Mouse (Mus musculus): ENCODE measurements at regions not wholly inside any gene's neighbourhood (a gene's known extent, or its start where the extent isn't known, plus 50 kb on each side); places are given as distances from the start of the nearest gene placed in this dataset.

GRCm38 (mm10) chr14:71666656-71667055 lies 825.0 kb downstream of the Gm9195 start:
- no peak overlapping the region for H3K27ac ChIP-seq (replicated peaks; ENCODE audit: insufficient read depth, low read depth, low read length)
- DNase-seq (ENCODE audit: extremely low read depth, low read depth, low spot score), result no peak
- no peaks in the 10 kb centered on the region for H3K36me3 ChIP-seq (ENCODE audit: control insufficient read depth, insufficient read depth, low read length)
- H3K9ac ChIP-seq (ENCODE audit: low read depth, low read length), result no peak overlapping the region
- H3K4me1 ChIP-seq (ENCODE audit: control insufficient read depth, insufficient read depth, low read length), result no peaks in the 10 kb centered on the region
- H3K79me2 ChIP-seq (ENCODE audit: control insufficient read depth, insufficient read depth, low read length), result no peaks in the 10 kb centered on the region
- no peak overlapping the region for H3K4me3 ChIP-seq (ENCODE audit: insufficient read depth, low read depth, low read length)
- TF ChIP-seq CTCF (IDR thresholded peaks at IDR 0.05; ENCODE audit: low read depth, low read length) (no peak), POLR2A (IDR thresholded peaks at IDR 0.05; ENCODE audit: extremely low read depth, insufficient read depth, low read length) (no peak)
- H3K27me3 ChIP-seq (ENCODE audit: control insufficient read depth, insufficient read depth, low read length), result 0 out of 2 replicates have a peak, but pooled peaks cover 2% of the 10 kb centered on the region
- WGBS, result 78% methylated on average over 1 of the region's 1 CpGs

DNA sequence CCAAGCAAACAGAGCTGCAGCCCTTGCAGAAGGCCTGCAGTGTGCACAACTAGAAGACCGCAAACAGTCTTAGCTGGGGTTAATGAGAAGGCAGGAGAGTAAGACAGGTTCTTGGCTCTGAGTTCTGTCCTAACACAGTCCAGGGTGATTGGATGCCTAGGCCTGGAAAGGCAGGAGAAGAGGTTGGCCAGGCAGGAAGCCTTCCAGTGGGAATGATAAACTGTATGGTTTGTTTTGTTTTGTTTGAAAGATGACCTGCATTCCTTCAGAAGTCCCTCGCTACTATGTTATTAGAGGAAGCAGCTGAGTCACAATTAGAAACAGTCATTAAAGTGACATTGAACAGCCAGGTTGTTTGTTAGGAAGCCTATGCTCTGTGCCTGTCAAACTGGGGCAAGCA lies 831.5 kb downstream of the Gm9195 start:
- Histone ChIP-seq H3K27me3 (ENCODE audit: control insufficient read depth, insufficient read depth, low read length) (peaks cover 2% of the 10 kb centered on the region; the same call in 1 of the 2 replicates), H3K9ac (ENCODE audit: low read depth, low read length) (no peak overlapping the region), H3K27ac (replicated peaks; ENCODE audit: insufficient read depth, low read depth, low read length) (no peak overlapping the region), H3K36me3 (ENCODE audit: control insufficient read depth, insufficient read depth, low read length) (no peaks in the 10 kb centered on the region), H3K4me3 (ENCODE audit: insufficient read depth, low read depth, low read length) (no peak overlapping the region), H3K79me2 (ENCODE audit: control insufficient read depth, insufficient read depth, low read length) (no peaks in the 10 kb centered on the region), H3K4me1 (ENCODE audit: control insufficient read depth, insufficient read depth, low read length) (no peaks in the 10 kb centered on the region)
- WGBS, result 66% methylated on average over 2 of the region's 2 CpGs
- no peak for DNase-seq (ENCODE audit: extremely low read depth, low read depth, low spot score)
- no peak for TF ChIP-seq CTCF (IDR thresholded peaks at IDR 0.05; ENCODE audit: low read depth, low read length)
- no peak for TF ChIP-seq POLR2A (IDR thresholded peaks at IDR 0.05; ENCODE audit: extremely low read depth, insufficient read depth, low read length)

GRCm38 (mm10) chr14:71654785-71655627 lies 836.6 kb downstream of the Gm9195 start:
- Histone ChIP-seq H3K36me3 (ENCODE audit: control insufficient read depth, insufficient read depth, low read length) (no peaks in the 10 kb centered on the region), H3K27me3 (ENCODE audit: control insufficient read depth, insufficient read depth, low read length) (no peaks in the 10 kb centered on the region; the same call in 1 of the 2 replicates), H3K9ac (ENCODE audit: low read depth, low read length) (no peak overlapping the region), H3K27ac (replicated peaks; ENCODE audit: insufficient read depth, low read depth, low read length) (no peak overlapping the region), H3K79me2 (ENCODE audit: control insufficient read depth, insufficient read depth, low read length) (no peaks in the 10 kb centered on the region), H3K4me1 (ENCODE audit: control insufficient read depth, insufficient read depth, low read length) (no peaks in the 10 kb centered on the region), H3K4me3 (ENCODE audit: insufficient read depth, low read depth, low read length) (no peak overlapping the region)
- 86% methylated on average over 3 of the region's 3 CpGs for WGBS
- no peak for DNase-seq (ENCODE audit: extremely low read depth, low read depth, low spot score)
- TF ChIP-seq CTCF (IDR thresholded peaks at IDR 0.05; ENCODE audit: low read depth, low read length) (no peak), POLR2A (IDR thresholded peaks at IDR 0.05; ENCODE audit: extremely low read depth, insufficient read depth, low read length) (no peak)

DNA sequence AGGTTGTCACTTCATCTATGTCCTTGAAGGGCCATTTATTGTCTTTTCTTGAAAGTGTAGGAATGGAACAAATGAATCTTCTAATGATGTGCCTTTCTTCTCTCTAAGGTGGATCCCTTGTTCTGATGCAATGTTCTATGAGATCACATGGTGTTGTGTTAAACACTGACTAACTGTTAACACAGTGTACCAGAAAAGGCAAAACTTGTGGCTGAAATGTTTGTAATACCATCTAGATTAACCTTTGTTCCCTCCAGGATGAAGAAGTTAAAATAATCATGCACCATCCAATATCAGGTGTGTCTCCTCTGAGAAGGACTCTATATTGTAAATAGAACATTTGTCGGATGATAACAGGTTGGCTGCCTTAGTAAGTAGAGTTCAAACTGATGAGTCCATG lies 849.1 kb downstream of the Gm9195 start:
- H3K79me2 ChIP-seq (ENCODE audit: control insufficient read depth, insufficient read depth, low read length), result no peaks in the 10 kb centered on the region
- H3K4me3 ChIP-seq (ENCODE audit: insufficient read depth, low read depth, low read length), result no peak overlapping the region
- no peak overlapping the region for H3K9ac ChIP-seq (ENCODE audit: low read depth, low read length)
- 88% methylated on average over 1 of the region's 1 CpGs for WGBS
- no peak for DNase-seq (ENCODE audit: extremely low read depth, low read depth, low spot score)
- no peak overlapping the region for H3K27ac ChIP-seq (replicated peaks; ENCODE audit: insufficient read depth, low read depth, low read length)
- no peaks in the 10 kb centered on the region for H3K36me3 ChIP-seq (ENCODE audit: control insufficient read depth, insufficient read depth, low read length)
- no peaks in the 10 kb centered on the region for H3K4me1 ChIP-seq (ENCODE audit: control insufficient read depth, insufficient read depth, low read length)
- H3K27me3 ChIP-seq (ENCODE audit: control insufficient read depth, insufficient read depth, low read length), result no peaks in the 10 kb centered on the region
- no peak for TF ChIP-seq CTCF (IDR thresholded peaks at IDR 0.05; ENCODE audit: low read depth, low read length)
- no peak for TF ChIP-seq POLR2A (IDR thresholded peaks at IDR 0.05; ENCODE audit: extremely low read depth, insufficient read depth, low read length)

GRCm38 (mm10) chr14:71639083-71639482 lies 852.6 kb downstream of the Gm9195 start:
- DNase-seq (ENCODE audit: extremely low read depth, low read depth, low spot score), result no peak
- Histone ChIP-seq H3K4me3 (ENCODE audit: insufficient read depth, low read depth, low read length) (no peak overlapping the region), H3K27ac (replicated peaks; ENCODE audit: insufficient read depth, low read depth, low read length) (no peak overlapping the region), H3K79me2 (ENCODE audit: control insufficient read depth, insufficient read depth, low read length) (no peaks in the 10 kb centered on the region), H3K4me1 (ENCODE audit: control insufficient read depth, insufficient read depth, low read length) (no peaks in the 10 kb centered on the region), H3K36me3 (ENCODE audit: control insufficient read depth, insufficient read depth, low read length) (no peaks in the 10 kb centered on the region), H3K9ac (ENCODE audit: low read depth, low read length) (no peak overlapping the region), H3K27me3 (ENCODE audit: control insufficient read depth, insufficient read depth, low read length) (no peaks in the 10 kb centered on the region)
- WGBS, result 31% methylated on average over 1 of the region's 1 CpGs
- TF ChIP-seq CTCF (IDR thresholded peaks at IDR 0.05; ENCODE audit: low read depth, low read length), result no peak
- TF ChIP-seq POLR2A (IDR thresholded peaks at IDR 0.05; ENCODE audit: extremely low read depth, insufficient read depth, low read length), result no peak

DNA sequence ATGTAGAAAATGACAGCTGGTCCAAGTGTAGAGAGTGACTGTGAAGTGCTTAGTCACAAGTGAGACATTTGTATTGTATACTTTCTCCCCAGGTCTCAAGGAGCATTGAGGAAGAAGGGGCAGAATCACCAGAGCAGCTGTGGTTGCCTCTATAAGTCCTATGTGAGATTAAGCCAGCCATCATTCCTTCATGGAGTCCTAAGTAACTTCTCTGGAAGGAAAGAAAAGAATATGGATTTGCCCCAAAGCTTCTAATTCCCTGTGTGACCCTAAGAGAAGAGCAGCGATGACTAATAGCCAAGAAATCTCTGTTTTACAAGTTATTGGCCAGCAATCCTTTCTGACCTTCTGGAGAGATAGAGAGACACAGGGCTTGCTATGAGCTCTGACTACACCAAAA lies 856.5 kb downstream of the Gm9195 start:
- 89% methylated on average over 1 of the region's 1 CpGs for WGBS
- no peaks in the 10 kb centered on the region for H3K36me3 ChIP-seq (ENCODE audit: control insufficient read depth, insufficient read depth, low read length)
- no peaks in the 10 kb centered on the region for H3K79me2 ChIP-seq (ENCODE audit: control insufficient read depth, insufficient read depth, low read length)
- no peak overlapping the region for H3K9ac ChIP-seq (ENCODE audit: low read depth, low read length)
- H3K27ac ChIP-seq (replicated peaks; ENCODE audit: insufficient read depth, low read depth, low read length), result no peak overlapping the region
- H3K4me3 ChIP-seq (ENCODE audit: insufficient read depth, low read depth, low read length), result no peak overlapping the region
- no peaks in the 10 kb centered on the region for H3K4me1 ChIP-seq (ENCODE audit: control insufficient read depth, insufficient read depth, low read length)
- H3K27me3 ChIP-seq (ENCODE audit: control insufficient read depth, insufficient read depth, low read length), result no peaks in the 10 kb centered on the region
- no peak for DNase-seq (ENCODE audit: extremely low read depth, low read depth, low spot score)
- no peak for TF ChIP-seq POLR2A (IDR thresholded peaks at IDR 0.05; ENCODE audit: extremely low read depth, insufficient read depth, low read length)
- TF ChIP-seq CTCF (IDR thresholded peaks at IDR 0.05; ENCODE audit: low read depth, low read length), result no peak

All from liver, adult 2 months (tissue).